Mouse (Mus musculus): Measurements from ENCODE around the gene Pitpnc1.

- TF ChIP-seq CTCF (IDR thresholded peaks at IDR 0.05; ENCODE audit: borderline replicate concordance, control insufficient read depth, extremely low read depth, insufficient read depth, low read length, poor library complexity) (no peak), POLR2A (IDR thresholded peaks at IDR 0.05; ENCODE audit: control insufficient read depth, extremely low read depth, insufficient read depth, low read length, poor library complexity) (no peak)
Observed at GRCm38 (mm10) chr11:107296176-107296575, 174.3 kb downstream of the Pitpnc1 start.

All from thymus, adult 2 months (tissue).